ENCODE assay signal across 8 mouse cellular contexts in the genomic region with DNA sequence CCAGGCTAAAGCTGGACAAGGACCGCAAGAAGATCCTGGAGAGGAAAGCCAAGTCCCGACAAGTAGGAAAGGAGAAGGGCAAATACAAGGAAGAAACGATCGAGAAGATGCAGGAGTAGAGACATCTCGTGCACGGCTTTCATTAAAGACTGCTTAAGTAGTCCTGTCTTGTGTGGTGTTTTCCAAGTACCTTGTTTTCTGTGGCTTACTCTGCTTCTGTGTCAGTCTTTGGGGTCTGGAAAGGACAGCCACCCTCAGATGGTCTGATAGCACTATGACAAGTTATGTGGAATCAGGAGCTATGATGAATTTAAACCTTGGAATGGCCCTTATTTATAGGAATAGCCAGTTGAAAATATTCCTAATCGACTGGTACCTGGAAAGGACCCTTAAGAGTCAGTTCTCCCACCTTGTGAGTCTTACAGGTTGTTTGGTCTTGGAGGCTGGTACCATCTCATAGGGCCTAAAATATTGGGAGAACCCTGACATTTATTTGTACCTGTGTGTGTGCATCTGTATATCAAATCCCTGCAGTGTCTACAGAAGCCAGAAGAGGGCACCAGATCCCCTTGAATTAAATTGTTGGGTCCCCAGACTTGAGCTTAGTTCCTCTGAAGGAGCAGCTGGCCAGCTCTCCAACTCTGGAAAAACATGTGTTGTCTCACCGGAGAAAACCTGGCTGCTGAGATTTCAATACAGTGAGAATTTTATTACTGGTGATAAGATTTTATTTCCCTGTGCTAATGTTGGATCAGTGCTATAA. TPM values are rescaled to one million over a fixed set of nuclear protein-coding genes. Genes with fewer than 3 reads are reported as not detected.
DNase-seq lines count a peak whose midpoint lies in the region; TF ChIP-seq lines count a peak whose summit lies in the region.
"Had no signal": no experiment of that assay in that cellular context is flagged by ENCODE, and none has a peak within 500 bp of the region (broad histone marks: within the 10 kb centered on the region; RNA-seq: fewer than 3 reads in every experiment).

No protein-coding gene starts in this region.

- no peaks in the 10 kb centered on the region for H3K9me3 ChIP-seq in E14TG2a.4 (ENCODE audit: low read length)
- H3K9me3 ChIP-seq: limb, embryonic 13.5 days had no signal

- TF ChIP-seq POLR2A in lung, adult 2 months (IDR thresholded peaks at IDR 0.05; ENCODE audit: borderline replicate concordance, extremely low read depth, low read depth, low read length), result no peak

- peak overlapping the region; percentile 95 for H3K4me3 ChIP-seq in E14TG2a.4 (replicated peaks; ENCODE audit: low read length)
- H3K4me3 ChIP-seq in gastrocnemius, adult 2 months, result no peak overlapping the region; the same call in 1 of the 2 replicates
- no peak overlapping the region for H3K4me3 ChIP-seq in lung, adult 2 months (replicated peaks; ENCODE audit: extremely low read depth, low read depth, low read length)
- H3K4me3 ChIP-seq: limb, embryonic 13.5 days had no signal

- TF ChIP-seq CTCF in E14TG2a.4 (conservative IDR thresholded peaks at IDR 0.05; ENCODE audit: low read length), result peak; percentile 77
- peak; percentile 90 for TF ChIP-seq CTCF in gastrocnemius, adult 2 months (IDR thresholded peaks at IDR 0.05)
- TF ChIP-seq CTCF in lung, adult 2 months (IDR thresholded peaks at IDR 0.05; ENCODE audit: insufficient read depth, low read length), result no peak

- H3K36me3 ChIP-seq in E14TG2a.4 (ENCODE audit: insufficient read depth, low read length), result peaks cover 56% of the 10 kb centered on the region

- H3K27me3 ChIP-seq in E14TG2a.4 (ENCODE audit: insufficient read depth, low read length), result peaks cover 5% of the 10 kb centered on the region
- H3K27me3 ChIP-seq: limb, embryonic 13.5 days had no signal

- peak; percentile 84 for DNase-seq in 416B (ENCODE audit: low read depth)
- peak; percentile 59 for DNase-seq in cerebellum, adult 11-12 months
- peak; percentile 77 for DNase-seq in gastrocnemius, adult 2 months
- DNase-seq in kidney, postnatal 36 days, result peak; percentile 85 to 89
- DNase-seq in lung, adult 2 months, result peak; percentile 71
- peak; percentile 44 to 60 for DNase-seq in right cerebral cortex, postnatal 36 days (ENCODE audit: low spot score in 2 of 2)

- intact Hi-C loops in gastrocnemius, adult 2 months (cut with DNase I), result loop anchor here (2.0 to 5.0 kb wide), 2 partner anchors 78 to 133 kb away; no protein-coding TSS in a partner anchor

- peak overlapping the region; percentile 64 for H3K27ac ChIP-seq in gastrocnemius, adult 2 months
- H3K27ac ChIP-seq: limb, embryonic 13.5 days had no signal

- H3K4me1 ChIP-seq in E14TG2a.4 (replicated peaks; ENCODE audit: low read depth, low read length), result peaks cover 43% of the 10 kb centered on the region
- H3K4me1 ChIP-seq in lung, adult 2 months (ENCODE audit: control insufficient read depth, insufficient read depth, low read length), result no peaks in the 10 kb centered on the region; the same call in 1 of the 2 replicates

- WGBS in lung, adult 2 months, result 70% methylated on average over 8 of the region's 8 CpGs

RNA-seq across cellular contexts. Expression of a gene that starts 3.2 kb away (rescaled TPM):
- total RNA-seq in gastrocnemius, adult 2 months (2021), result 100 to 1,000 TPM; 606 to 729 TPM
- polyA plus RNA-seq in lung, adult 2 months (2012; rRNA removed), result 469 and 674 TPM in 2 replicates

RNA-seq across cellular contexts. Expression of a gene that starts 16.2 kb away (rescaled TPM):
- not detected for total RNA-seq in gastrocnemius, adult 2 months (2021)
- polyA plus RNA-seq in lung, adult 2 months (2012; rRNA removed), result 0.14 and 1.4 TPM in 2 replicates

RNA-seq across cellular contexts. Expression of a gene that starts 22.3 kb away (rescaled TPM):
- total RNA-seq in gastrocnemius, adult 2 months (2021), result not detected
- polyA plus RNA-seq in lung, adult 2 months (2012; rRNA removed), result 0.19 and 0.25 TPM in 2 replicates
- polyA plus RNA-seq: limb, embryonic 13.5 days had no signal

RNA-seq across cellular contexts. Expression of a gene that starts 32.9 kb away (rescaled TPM):
- total RNA-seq in gastrocnemius, adult 2 months (2021), result 10 to 100 TPM; 82.3 to 82.4 TPM
- polyA plus RNA-seq in lung, adult 2 months (2012; rRNA removed), result 74.3 and 75.3 TPM in 2 replicates

RNA-seq across cellular contexts. Expression of a gene that starts 52.7 kb away (rescaled TPM):
- total RNA-seq in gastrocnemius, adult 2 months (2021), result 1 to 10 TPM; 5.9 to 9.7 TPM
- 359 and 419 TPM in 2 replicates for polyA plus RNA-seq in lung, adult 2 months (2012; rRNA removed)
